Mouse (Mus musculus) cerebellum, adult 2 months (tissue): Measurements from ENCODE around the gene Slc25a40.

Source experiments
- CTCF ChIP-seq: fragments of 200-500 bp; IDR thresholded peaks from 2 replicates; pipeline ENCODE4 v1.5.1; 2011; ENCODE audit warnings: low read depth, mild to moderate bottlenecking, control low read depth, low read length, moderate library complexity, borderline replicate concordance; ENCODE audit not compliant: insufficient read depth
- POLR2A ChIP-seq: fragments of 200-500 bp; IDR thresholded peaks from 2 replicates; pipeline ENCODE4 v1.6.1; 2011; ENCODE audit warnings: low read length, control low read depth, borderline replicate concordance; ENCODE audit not compliant: insufficient read depth

DNA sequence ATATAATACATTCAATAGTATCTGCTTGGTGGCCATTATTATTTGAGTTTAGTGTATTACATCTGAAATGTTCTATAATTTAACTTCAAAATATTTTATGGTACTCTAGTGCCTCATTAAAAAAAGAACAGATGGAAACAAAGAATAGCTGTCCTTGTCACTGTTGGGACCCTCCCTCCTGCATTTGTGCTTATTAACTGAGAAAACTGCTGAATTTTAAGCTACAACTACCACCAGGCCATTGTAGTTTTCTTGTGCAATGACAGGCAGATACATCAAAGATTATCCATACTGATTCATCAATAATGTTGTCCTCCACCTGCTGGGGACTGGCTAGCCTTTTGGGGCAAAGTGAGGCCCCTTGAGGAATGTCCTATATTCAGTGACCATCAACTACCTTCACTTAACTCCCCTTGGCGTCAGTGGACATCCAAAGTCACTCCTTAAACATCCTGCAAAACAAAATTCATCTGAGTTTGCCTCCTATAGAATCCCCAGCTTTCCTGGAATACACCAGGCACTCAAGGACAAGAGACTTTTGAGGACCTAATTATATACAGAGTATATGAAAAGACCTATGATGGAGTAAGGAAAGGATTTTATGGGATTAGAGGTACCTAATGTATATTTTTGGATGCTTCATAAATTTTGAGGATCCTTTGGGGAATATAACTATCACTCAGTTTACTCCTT, 28.6 kb upstream of the Slc25a40 start:
- TF ChIP-seq CTCF (no peak), POLR2A (no peak)
